Mouse (Mus musculus) adrenal gland, postnatal 14 days (tissue): ENCODE measurements at regions not wholly inside any gene's neighbourhood (a gene's known extent, or its start where the extent isn't known, plus 50 kb on each side); places are given as distances from the start of the nearest gene placed in this dataset.
"Not testable (repeated sequence)": the region's sequence is repeated elsewhere in the genome, so short reads cannot be mapped to it uniquely, and the experiment has no call there.

Experiments
- DNase-seq: peaks from one replicate; pipeline ENCODE4 v3.0.0; 2021; ENCODE audit warnings: mixed read lengths

- DNase-seq: not testable (repeated sequence)
Observed at GRCm38 (mm10) chr6:47679946-47680345, 84.8 kb upstream of the Ezh2 start.

DNA sequence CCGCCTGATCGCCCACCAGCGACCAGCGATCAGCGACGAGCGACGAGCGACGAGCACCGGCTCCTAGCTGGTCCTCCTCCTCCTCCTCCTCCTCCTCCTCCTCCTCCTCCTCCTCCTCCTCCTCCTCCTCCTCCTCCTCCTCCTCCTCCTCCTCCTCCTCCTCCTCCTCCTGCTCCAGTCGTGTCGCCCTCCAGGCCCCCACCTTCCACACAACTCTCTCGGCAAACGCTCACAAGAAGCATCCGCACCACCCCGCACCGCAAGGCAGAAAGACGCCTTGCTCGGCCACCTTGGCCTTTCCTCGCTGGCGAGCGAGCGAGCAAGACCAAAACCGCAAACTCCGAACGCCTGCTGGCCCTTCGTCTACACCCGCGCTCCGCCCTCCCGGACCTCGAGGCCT is 77.6 kb upstream of the Ezh2 start:
- peak; percentile 63 for DNase-seq

DNA sequence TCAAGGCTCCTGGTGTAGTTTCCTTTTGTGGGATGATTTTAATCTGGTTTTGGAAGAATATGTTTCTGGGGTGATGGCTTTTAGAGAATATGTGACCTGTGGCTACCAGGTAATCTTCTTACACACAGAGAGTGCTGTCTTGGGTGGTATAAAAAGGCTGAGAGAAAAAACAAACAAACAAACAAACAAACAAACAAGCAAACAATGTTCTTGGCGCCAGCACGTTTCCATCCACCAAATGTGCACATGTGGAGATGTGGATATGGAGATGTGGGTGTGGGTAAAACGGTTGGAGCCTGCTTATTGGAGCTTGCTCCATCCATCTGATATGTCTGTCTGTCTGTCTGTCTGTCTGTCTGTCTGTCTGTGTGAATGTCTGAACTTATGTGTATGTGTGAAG is 57.7 kb upstream of the Ezh2 start:
- DNase-seq: not testable (repeated sequence)

- not testable (repeated sequence) for DNase-seq
Observed at GRCm38 (mm10) chr6:47651385-47651718, 56.2 kb upstream of the Ezh2 start.

DNA sequence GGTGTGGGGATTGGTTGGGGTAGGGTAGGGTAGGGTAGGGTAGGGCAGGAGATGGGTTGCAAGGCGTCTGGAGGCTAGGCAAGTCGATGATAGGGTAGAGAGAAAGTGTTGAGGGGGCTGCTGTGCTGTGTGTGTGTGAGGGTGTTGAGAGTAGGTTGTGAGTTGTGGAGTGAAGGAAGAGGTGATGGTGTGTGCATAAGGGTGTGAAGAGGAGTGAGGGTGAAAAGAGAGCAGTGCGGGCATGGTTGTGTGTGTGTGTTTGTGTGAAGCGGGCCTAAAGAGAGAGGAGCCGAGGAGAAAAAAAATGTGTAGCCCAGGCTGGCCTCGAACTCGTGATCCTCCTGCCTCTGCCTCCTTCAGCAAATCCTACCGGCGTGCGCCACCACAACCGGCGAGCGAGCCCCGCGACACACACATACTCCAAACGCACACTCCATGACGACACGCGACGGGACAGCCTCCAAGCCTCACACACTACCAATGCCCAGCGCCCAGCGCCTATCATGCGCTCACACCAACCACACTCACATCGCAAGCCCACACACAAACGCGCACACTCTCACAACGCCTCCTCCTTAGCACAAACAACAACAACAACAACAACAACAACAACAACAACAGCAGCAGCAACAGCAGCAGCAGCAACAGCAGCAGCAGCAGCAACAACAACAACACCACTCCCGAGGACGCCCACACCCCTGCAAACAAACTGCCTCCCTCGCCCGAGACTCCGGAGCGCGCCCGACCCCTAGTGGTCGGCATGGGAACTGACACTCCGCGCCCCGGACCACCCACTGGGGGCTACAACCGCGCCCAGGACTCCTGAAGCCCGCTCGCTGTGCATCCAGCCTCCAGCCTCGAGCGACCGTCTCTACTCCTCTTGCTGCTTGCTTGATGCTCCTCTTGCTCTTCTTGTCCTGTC is 55.6 kb upstream of the Ezh2 start:
- peak; percentile 96 for DNase-seq

DNA sequence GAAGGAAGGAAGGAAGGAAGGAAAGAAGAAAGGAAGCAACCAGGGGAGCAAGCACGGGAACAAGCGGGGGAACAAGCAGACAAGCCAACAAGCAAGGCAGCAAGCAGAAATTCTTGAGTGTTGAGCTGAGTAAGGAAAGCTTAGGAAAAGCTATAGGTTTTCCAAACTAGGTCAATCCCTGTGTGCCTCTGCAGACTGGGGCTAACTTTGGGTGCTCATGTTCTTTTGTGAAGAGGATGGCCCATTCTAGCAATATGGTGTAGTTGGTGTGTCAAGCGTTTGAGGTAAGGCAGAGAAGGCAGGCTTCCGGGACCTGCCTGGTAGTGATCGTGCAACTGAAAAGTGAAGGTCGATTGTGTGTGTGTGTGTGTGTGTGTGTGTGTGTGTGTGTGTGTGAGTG is 54.8 kb upstream of the Ezh2 start:
- DNase-seq: peak; percentile 8

GRCm38 (mm10) chr6:47649451-47649931 is 54.4 kb upstream of the Ezh2 start:
- DNase-seq: peak; percentile 8

GRCm38 (mm10) chr6:47648899-47649298 is 53.8 kb upstream of the Ezh2 start:
- peak; percentile 3 for DNase-seq

GRCm38 (mm10) chr6:47648316-47648715 is 53.2 kb upstream of the Ezh2 start:
- DNase-seq: no peak

GRCm38 (mm10) chr6:47647876-47648275 is 52.7 kb upstream of the Ezh2 start:
- DNase-seq: peak; percentile 9

- peak; percentile 4 for DNase-seq
Observed at GRCm38 (mm10) chr6:47646731-47647567, 51.8 kb upstream of the Ezh2 start.

DNA sequence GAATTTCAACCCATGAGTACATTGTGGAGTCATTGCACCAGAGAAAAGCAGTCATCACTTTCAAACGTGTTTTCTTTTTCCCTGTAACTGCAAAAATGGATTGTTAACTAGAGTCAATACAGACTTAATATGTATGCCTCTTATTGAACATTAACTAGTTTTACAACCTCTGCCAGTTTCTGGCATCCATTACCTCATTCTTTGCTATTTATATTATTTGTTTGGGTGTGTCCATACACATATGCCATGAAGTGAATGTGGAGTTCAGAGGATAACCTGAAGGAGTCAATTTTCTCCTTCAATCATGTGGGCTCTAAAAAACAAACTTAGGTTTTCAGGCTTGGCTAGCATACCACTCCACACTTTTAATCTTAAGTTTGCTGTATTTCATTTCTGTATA is 50.9 kb upstream of the Ezh2 start:
- DNase-seq: no peak
